Mouse (Mus musculus): ENCODE measurements at regions not wholly inside any gene's neighbourhood (a gene's known extent, or its start where the extent isn't known, plus 50 kb on each side); places are given as distances from the start of the nearest gene placed in this dataset.

DNA sequence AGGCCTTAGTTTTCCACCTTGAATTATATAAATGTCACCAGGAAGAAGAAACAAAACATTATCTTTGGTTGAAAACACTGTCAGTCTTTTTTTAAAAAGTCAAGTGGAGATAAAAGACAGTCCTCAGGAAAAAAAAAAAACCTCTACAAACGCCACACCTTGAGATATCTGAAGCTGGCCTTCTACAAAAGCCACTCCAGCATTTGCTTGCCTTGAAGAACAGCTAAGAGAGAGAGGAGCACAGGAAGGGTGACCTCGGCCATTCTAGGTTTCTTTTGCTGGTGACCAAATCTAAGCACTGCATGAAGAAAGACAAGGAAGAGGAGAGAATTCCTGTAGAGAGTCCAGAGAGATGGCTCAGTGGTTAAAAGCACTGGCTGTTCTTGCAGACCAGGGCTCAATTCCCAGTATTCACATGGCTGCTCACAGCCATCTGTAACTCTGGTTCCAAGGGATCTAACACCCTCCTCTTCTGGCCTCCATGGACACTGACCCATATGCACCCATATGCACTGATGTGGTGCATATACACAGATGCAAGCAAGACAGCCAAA lies 90.5 kb downstream of the Tomm20 start:
- TF ChIP-seq JUND (IDR thresholded peaks at IDR 0.05; ENCODE audit: low read depth, low read length) (no peak), GATA1 (IDR thresholded peaks at IDR 0.05; ENCODE audit: low read depth, low read length) (peak; percentile 56), CTCF (IDR thresholded peaks at IDR 0.05 in 2 of 3, conservative IDR thresholded peaks at IDR 0.05 in 1 of 3; ENCODE audit: control insufficient read depth in 1 of 3, insufficient read depth in 1 of 3, low read depth in 2 of 3, low read length in 3 of 3, poor library complexity in 1 of 3, severe bottlenecking in 1 of 3) (no peak), MAZ (IDR thresholded peaks at IDR 0.05; ENCODE audit: low read depth, low read length) (no peak), MXI1 (IDR thresholded peaks at IDR 0.05; ENCODE audit: low read depth, low read length) (no peak), TAL1 (IDR thresholded peaks at IDR 0.05; ENCODE audit: low read length) (no peak), CHD2 (IDR thresholded peaks at IDR 0.05; ENCODE audit: low read length) (no peak), MYB (IDR thresholded peaks at IDR 0.05; ENCODE audit: low read depth, low read length) (no peak), POLR2A (IDR thresholded peaks at IDR 0.05; ENCODE audit: control insufficient read depth in 1 of 2, insufficient read depth in 1 of 2, low read depth in 1 of 2, low read length in 2 of 2, poor library complexity in 1 of 2) (no peak), ELF1 (IDR thresholded peaks at IDR 0.05; ENCODE audit: low read depth, low read length) (no peak), RAD21 (IDR thresholded peaks at IDR 0.05; ENCODE audit: low read depth, low read length) (no peak), NELFE (IDR thresholded peaks at IDR 0.05; ENCODE audit: low read depth, low read length) (no peak)
